Mouse (Mus musculus) heart, postnatal 0 days (tissue): ENCODE measurements around the gene Plxna4. TPM values are rescaled to one million over a fixed set of nuclear protein-coding genes. Genes with fewer than 3 reads are reported as not detected.
A peak's percentile ranks its signal among the peaks of the same experiment; 100 is the strongest.

ENCODE experiments used
- ATAC-seq: fragments of 200-750 bp; cut with Nextera tagmentation; 2 replicates; pipeline ENCODE4 v1.8.0; 2017; ENCODE audit warnings: low read depth, moderate number of reproducible peaks, moderate library complexity; ENCODE audit not compliant: insufficient read depth
- DNase-seq: peaks from one replicate; pipeline ENCODE4 v3.0.0-alpha.2; 2016; ENCODE audit warnings: low spot score
- H3K27ac ChIP-seq: fragments of 300-500 bp; sonication (generic); 2 replicates; pipeline ENCODE4 v1.5.1; 2014; ENCODE audit warnings: low read depth, mild to moderate bottlenecking
- H3K27me3 ChIP-seq: fragments of 300-500 bp; sonication (generic); 2 replicates; pipeline ENCODE4 v1.6.1; 2014; ENCODE audit warnings: low read length, mixed read lengths; ENCODE audit not compliant: control insufficient read depth, insufficient read depth
- H3K36me3 ChIP-seq: fragments of 300-500 bp; sonication (generic); replicated peaks from 2 replicates; pipeline ENCODE4 v1.6.1; 2014; ENCODE audit warnings: low read length, mixed read lengths; ENCODE audit not compliant: control insufficient read depth, insufficient read depth
- H3K4me1 ChIP-seq: fragments of 300-500 bp; sonication (generic); 2 replicates; pipeline ENCODE4 v1.6.1; 2014; ENCODE audit warnings: antibody characterized with exemption; ENCODE audit not compliant: control insufficient read depth, insufficient read depth
- H3K4me2 ChIP-seq: fragments of 300-500 bp; sonication (generic); 2 replicates; pipeline ENCODE4 v1.6.1; 2014; ENCODE audit warnings: low read depth, mild to moderate bottlenecking, low read length, moderate library complexity
- H3K4me3 ChIP-seq: fragments of 300-500 bp; sonication (generic); 2 replicates; pipeline ENCODE4 v1.5.1; 2014; ENCODE audit warnings: low read depth, low read length
- H3K9ac ChIP-seq: fragments of 300-500 bp; sonication (generic); replicated peaks from 2 replicates; pipeline ENCODE4 v1.6.1; 2014; ENCODE audit warnings: low read depth, low read length, mixed read lengths
- H3K9me3 ChIP-seq: fragments of 300-500 bp; sonication (generic); replicated peaks from 2 replicates; pipeline ENCODE4 v1.6.1; 2016; ENCODE audit warnings: low read length; ENCODE audit not compliant: control insufficient read depth
- CTCF ChIP-seq: IDR thresholded peaks from 2 replicates; pipeline ENCODE4 v1.5.1; 2016; ENCODE audit warnings: antibody characterized with exemption, control low read depth, low read depth
- EP300 ChIP-seq: IDR thresholded peaks from 2 replicates; pipeline ENCODE4 v1.6.1; 2016; ENCODE audit warnings: antibody characterized with exemption, low read depth
- WGBS: fragments of 180-500 bp; shearing (Covaris S2); extraction: QIAGEN DNeasy Blood & Tissue Kit; methylation state at CpG from one replicate; pipeline ENCODE4 v1.1.7; 2014; 5-methylcytosine and 5-hydroxymethylcytosine counted together
- polyA plus RNA-seq: library from polyadenylated mRNA; unstranded; fragments of >200 nt; fragmentation: Nextera tagmentation; extraction: Ambion mirVana; gene quantifications from 2 replicates; pipeline ENCODE4 v1.2.1, GENCODE M21; 2015
- total RNA-seq: library from RNA; depleted of rRNA; stranded (reverse); fragments of >200 nt; gene quantifications from 2 replicates; pipeline ENCODE4 v1.2.3, GENCODE M21; 2014; ENCODE audit warnings: low replicate concordance

The Plxna4 gene
- total and polyA plus RNA-seq, 2 experiments from 2014 or later, result 3.7 to 19.2 TPM

DNA sequence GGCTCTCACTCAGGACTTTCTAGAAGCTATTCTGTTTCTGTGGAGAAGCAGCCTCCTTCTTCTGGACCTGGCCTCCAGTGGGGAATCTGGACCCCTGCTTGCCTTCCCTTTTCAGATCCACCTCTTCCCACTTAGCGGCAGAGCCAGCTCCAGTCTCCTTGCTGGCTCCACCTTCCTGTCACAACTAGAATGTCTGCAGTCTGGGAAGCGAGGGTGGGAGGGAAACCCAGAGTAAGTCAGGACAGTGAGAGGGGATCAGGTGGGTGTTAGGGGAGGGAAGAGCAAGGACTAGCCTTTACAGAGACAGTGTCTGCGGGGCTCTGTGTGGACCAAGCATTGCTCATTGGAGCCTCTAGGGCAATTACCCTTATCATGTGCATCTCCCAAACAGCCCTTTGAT lies 4.4 kb downstream of the Plxna4 start:
- 32% methylated on average over 3 of the region's 3 CpGs for WGBS
- Histone ChIP-seq H3K4me1 (peaks cover 13% of the 10 kb centered on the region; the same call in 1 of the 2 replicates), H3K4me3 (no peak overlapping the region), H3K27me3 (no peaks in the 10 kb centered on the region), H3K9me3 (no peaks in the 10 kb centered on the region), H3K4me2 (no peak overlapping the region), H3K9ac (no peak overlapping the region), H3K27ac (no peak overlapping the region), H3K36me3 (no peaks in the 10 kb centered on the region)
- ATAC-seq (no peak), DNase-seq (peak; percentile 32)
- TF ChIP-seq CTCF, result peak; percentile 29; the same call in 1 of the 2 replicates
- TF ChIP-seq EP300, result no peak

GRCm38 (mm10) chr6:32571485-32571884 lies 16.5 kb downstream of the Plxna4 start:
- no peaks in the 10 kb centered on the region for H3K4me1 ChIP-seq
- no peak overlapping the region for H3K4me3 ChIP-seq
- H3K9ac ChIP-seq, result no peak overlapping the region
- 81% methylated on average over 5 of the region's 5 CpGs for WGBS
- no peak for TF ChIP-seq EP300
- TF ChIP-seq CTCF, result no peak
- DNase-seq, result no peak
- H3K36me3 ChIP-seq, result no peaks in the 10 kb centered on the region
- no peak overlapping the region for H3K27ac ChIP-seq
- H3K27me3 ChIP-seq, result no peaks in the 10 kb centered on the region
- no peak overlapping the region for H3K4me2 ChIP-seq
- no peak for ATAC-seq
- H3K9me3 ChIP-seq, result no peaks in the 10 kb centered on the region

DNA sequence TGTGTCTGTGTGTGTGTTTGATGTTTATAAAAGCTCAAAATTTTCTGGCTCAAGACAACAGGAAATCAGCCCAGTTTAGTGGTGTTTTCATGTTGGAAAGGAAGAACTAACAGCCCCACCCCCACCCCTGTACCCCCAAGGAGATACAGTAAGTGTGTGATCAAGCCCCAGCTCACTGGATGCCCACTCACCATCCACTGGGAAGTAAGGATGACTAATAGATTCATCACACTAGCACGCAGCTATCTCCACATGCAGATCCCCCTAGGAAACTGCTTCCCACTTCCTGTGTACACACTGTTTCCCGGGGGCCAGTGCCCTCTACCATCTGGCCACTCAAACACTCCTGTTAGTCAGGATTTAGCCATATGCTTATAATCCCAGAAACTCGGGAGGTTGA lies 17.5 kb downstream of the Plxna4 start:
- 47% methylated on average over 3 of the region's 3 CpGs for WGBS
- H3K4me2 ChIP-seq, result no peak overlapping the region

DNA sequence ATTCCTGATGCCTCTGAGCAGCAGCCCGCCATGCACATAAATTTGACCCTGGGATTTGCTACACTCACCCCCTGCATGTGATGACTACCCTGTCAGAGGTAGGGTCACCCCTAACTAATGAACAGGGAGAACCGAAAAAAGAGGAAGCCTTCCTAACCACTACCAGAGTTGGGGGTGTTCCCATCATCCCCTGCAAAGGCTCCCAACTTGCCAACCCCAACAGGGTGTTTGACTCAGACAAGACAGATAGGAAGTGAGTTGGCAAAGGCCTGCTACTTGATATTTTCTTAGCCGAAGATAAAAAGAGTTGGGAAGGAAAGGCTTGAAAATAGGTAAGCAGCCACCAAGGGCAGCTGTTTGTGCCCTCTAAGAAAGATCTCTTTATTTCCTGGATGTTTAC lies 18.1 kb downstream of the Plxna4 start:
- Histone ChIP-seq H3K4me3 (no peak overlapping the region), H3K4me2 (no peak overlapping the region), H3K4me1 (no peaks in the 10 kb centered on the region), H3K9ac (no peak overlapping the region), H3K27ac (no peak overlapping the region), H3K27me3 (no peaks in the 10 kb centered on the region), H3K9me3 (no peaks in the 10 kb centered on the region), H3K36me3 (no peaks in the 10 kb centered on the region)
- WGBS, result 71% methylated on average over 3 of the region's 3 CpGs
- no peak for TF ChIP-seq CTCF
- TF ChIP-seq EP300, result no peak
- ATAC-seq (no peak), DNase-seq (no peak)

More for the DNA sequence above, 17.5 kb downstream of the Plxna4 start:
- no peaks in the 10 kb centered on the region for H3K36me3 ChIP-seq
- ATAC-seq (no peak), DNase-seq (no peak)
- H3K4me3 ChIP-seq, result no peak overlapping the region
- H3K27me3 ChIP-seq, result no peaks in the 10 kb centered on the region
- no peaks in the 10 kb centered on the region for H3K4me1 ChIP-seq
- no peak overlapping the region for H3K27ac ChIP-seq
- TF ChIP-seq EP300, result no peak
- H3K9ac ChIP-seq, result no peak overlapping the region
- no peaks in the 10 kb centered on the region for H3K9me3 ChIP-seq

- WGBS, result 95% methylated on average over 1 of the region's 1 CpGs
- TF ChIP-seq CTCF, result no peak
- ATAC-seq, result no peak
Measured at GRCm38 (mm10) chr6:32546915-32547314, 41.1 kb downstream of the Plxna4 start.

GRCm38 (mm10) chr6:32544021-32544420 lies 44.0 kb downstream of the Plxna4 start:
- Histone ChIP-seq H3K4me2 (no peak overlapping the region), H3K27ac (peak overlapping the region; percentile 25; the same call in 1 of the 2 replicates), H3K27me3 (no peaks in the 10 kb centered on the region), H3K4me3 (no peak overlapping the region), H3K9me3 (no peaks in the 10 kb centered on the region), H3K36me3 (no peaks in the 10 kb centered on the region), H3K9ac (no peak overlapping the region), H3K4me1 (no peaks in the 10 kb centered on the region)
- 86% methylated on average over 3 of the region's 3 CpGs for WGBS
- ATAC-seq (no peak), DNase-seq (no peak)
- TF ChIP-seq EP300 (no peak), CTCF (no peak)

More at GRCm38 (mm10) chr6:32546915-32547314, 41.1 kb downstream of the Plxna4 start:
- no peak overlapping the region for H3K4me2 ChIP-seq
- H3K27me3 ChIP-seq, result no peaks in the 10 kb centered on the region
- H3K9ac ChIP-seq, result no peak overlapping the region
- no peaks in the 10 kb centered on the region for H3K4me1 ChIP-seq
- no peak overlapping the region for H3K4me3 ChIP-seq
- H3K27ac ChIP-seq, result no peak overlapping the region
- no peaks in the 10 kb centered on the region for H3K9me3 ChIP-seq
- H3K36me3 ChIP-seq, result no peaks in the 10 kb centered on the region
- DNase-seq, result no peak
